Mouse (Mus musculus) duodenum, adult 2 months (tissue): ENCODE results near the gene Gm15155. TPM values are rescaled to one million over a fixed set of nuclear protein-coding genes. Genes with fewer than 3 reads are reported as not detected.

Experiments used
- polyA plus RNA-seq: library from polyadenylated mRNA; depleted of rRNA; stranded (reverse); fragments of >200 nt; gene quantifications from 2 replicates; pipeline ENCODE4 v1.2.3, GENCODE M21; 2012; ENCODE audit warnings: low replicate concordance; rRNA removed

Gene Gm15155
- not detected in 2 replicates for polyA plus RNA-seq

DNA sequence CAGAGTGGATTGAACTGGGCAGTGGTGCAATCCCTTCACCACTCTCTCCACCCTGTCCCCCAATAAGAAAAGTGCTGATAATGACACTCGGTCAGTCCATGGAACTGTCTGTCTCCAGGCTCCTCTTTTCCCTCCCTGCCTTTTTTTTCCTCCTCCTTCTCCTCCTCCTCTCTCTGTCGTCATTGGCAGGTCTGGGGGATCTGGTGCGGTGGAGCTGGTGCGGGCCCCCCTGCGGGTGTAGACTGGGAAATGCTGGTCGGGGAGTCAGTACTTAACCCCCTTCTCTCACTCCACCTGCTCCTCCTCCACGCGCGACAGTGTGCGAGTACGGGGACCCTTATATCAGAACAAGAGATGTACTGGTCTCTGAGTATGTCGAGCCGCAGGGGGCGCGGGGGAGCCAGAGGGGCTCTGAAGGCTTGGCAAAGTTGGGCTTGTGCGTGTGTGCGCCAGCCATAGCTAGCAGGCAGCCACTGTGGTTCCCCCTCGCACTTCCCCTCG lies at the start of gene Gm15155:
Gene Gm15155 (plus strand): TSS at position 401 of the 501 bp plus-strand sequence.

DNA sequence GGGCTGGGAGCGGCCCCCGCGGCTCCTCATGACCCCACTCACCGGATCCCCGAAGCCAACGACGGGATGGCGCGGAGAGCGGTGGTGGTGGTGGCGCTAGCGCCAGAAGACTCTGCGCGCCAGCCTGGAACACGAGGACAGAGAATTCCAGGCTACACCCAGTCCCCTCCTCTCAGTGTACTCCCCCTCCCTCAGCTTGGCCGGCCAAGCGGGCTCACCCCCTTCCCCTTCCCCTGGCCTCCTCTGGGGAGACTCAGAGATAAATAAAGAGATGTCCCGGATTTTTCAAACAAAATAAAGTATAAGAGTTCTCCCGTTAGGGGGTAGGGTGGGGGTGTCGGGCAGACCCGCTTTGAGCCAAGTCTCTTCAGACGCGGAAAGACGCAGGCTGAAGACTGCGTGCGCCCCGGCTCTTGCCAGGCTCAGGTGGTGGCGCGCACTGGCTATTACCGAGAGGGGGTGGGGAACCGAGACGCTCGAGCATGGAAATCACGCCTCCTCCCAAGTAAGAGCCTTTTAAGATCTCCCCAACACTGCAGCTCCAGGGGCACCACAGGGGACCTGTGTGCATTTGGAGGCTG lies 750 bp upstream of the Gm15155 start, which contains the start of gene Ptchd1:
Gene Ptchd1 (minus strand): TSS at position 114 of the 581 bp plus-strand sequence.

Other genes starting within 250 kb of the Gm15155 start
- gene Ptchd1, start 927 bp upstream of the Gm15155 start, polyA plus RNA-seq, result 0.29 TPM in 1 of 2 replicates, not detected in the other